Mouse (Mus musculus): ENCODE data around the gene Leng1.

Leng1 gene

DNA sequence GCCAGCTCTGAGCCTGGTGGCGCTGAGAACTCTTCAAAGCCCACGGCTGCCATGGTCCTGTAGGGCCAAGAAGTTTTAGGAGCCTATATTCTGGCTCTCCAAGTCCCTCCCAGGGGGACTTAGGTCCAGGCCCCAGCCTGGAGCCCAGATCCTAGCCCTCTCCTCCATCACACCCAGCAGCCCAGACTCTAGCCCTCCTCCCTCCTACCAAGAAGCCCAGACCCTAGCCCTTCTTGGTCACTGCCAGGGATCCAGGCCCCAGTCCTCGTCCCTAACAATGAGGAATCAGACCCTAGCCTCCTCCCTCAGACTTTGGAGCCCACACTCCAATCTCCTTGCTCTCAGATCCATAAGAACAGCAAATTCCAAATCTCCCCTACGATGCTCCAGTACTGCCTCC lies 36.6 kb downstream of the Leng1 start:
- peak; percentile 93 for DNase-seq

DNA sequence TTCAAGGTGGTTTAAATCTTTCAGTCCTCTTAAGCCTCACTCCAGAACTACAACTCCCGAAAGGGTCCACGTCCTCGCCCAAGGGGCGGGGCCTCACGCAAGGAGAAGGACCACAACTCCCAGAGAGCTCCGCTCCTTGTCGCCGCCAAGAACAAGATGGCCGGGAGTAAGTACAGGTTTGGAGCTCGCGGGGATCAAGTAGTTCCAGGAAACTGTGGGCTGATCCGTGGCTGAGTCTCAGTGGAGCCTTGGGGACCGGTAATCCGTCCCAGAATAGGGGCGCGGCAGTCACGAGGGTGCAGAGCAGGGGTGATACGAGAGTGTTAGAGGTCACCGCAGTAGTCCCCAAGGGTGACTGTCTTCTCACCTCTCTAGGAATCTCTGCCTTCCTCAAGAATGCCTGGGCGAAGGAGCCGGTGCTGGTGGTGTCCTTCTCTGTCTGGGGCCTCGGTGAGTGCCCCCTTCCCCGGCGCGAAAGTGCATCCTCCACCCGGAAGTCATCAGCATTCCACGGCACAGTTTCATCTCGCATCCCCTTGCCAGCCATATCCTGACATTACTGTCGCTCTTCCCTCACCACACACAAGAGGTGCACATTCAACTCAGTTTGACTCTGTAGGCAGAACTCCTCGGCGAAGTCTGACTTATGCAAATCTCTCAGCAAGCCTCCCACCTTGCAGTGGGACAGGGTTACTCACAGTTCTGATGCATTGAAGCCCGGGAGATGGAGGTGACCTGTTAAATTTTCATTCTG lies 48.2 kb downstream of the Leng1 start, which contains the start of gene Ndufa3:
Ndufa3 (plus strand) TSS at position 132 of the 754 bp plus-strand sequence.
- DNase-seq = peak; percentile 99

GRCm38 (mm10) chr7:3616389-3617241 lies 49.0 kb downstream of the Leng1 start:
- no peak for DNase-seq

- no peak for DNase-seq
These were observed 49.6 kb downstream of the Leng1 start, which contains the start of gene Oscar for GRCm38 (mm10) chr7:3616057-3616388. Oscar (minus strand) TSS chr7:3616157.

DNA sequence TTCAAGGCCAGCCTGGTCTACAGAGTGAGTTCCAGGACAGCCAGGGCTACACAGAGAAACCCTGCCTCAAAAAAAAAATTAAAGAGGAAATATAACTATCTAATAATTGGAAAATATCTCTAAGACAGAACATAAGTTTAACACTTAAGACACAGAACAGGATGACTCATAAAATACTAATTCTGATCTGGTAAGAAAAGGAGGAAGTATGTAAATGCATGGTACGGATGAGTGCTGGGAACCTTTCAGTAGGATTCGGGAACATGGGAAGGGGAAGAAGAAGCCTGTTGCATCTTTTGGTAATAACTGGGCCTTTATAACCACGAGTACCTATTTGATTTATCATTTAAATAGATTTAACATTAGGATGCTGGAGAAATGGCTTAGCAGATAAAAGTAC lies 51.6 kb downstream of the Leng1 start:
- DNase-seq = no peak

DNA sequence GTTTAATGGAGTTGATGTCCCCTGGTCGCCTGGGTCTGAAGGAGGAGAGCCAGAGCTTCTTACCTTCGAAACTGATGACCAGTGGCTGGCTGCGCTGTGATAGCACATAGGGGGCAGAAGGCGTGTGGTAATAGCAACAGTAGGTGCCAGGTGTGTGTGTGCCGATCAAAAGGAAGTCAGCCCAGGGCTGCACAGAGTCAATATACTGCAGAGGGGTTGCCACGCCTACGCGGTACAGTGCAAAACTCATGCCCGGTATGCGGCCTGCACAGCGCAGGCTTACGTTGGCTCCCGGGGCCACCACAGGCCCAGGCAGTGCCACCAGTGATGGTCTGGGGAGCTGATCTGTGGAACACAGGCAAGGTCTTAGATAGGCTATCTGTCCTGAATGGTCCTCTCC lies 54.6 kb downstream of the Leng1 start:
- no peak for DNase-seq

- DNase-seq = no peak
These were observed 55.2 kb downstream of the Leng1 start for GRCm38 (mm10) chr7:3610437-3610836.

Measured in heart, adult 11 months (tissue).